Comparison of ENCODE assay signal across 17 mouse cellular contexts in the genomic region with DNA sequence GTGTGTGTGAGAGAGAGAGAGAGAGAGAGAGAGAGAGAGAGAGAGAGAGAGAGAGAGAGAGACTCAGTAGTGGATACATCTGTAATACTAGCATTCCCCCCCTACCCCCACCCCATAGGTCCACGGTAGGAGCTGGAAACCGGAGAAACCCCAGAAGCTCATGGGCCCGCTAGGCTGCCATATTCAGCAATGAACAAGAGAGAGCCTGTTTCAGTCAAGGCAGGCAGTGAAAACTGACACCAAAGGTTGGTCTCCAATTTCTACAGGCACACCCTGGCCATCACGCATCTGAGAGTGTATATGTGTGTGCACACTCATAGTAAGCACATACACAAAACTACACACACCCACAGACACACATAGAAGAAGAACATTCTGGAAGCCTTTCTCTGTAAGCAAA.
"Had no signal": no experiment of that assay in that cellular context is flagged by ENCODE, and none has a peak within 500 bp of the region (broad histone marks: within the 10 kb centered on the region; RNA-seq: fewer than 3 reads in every experiment).

No protein-coding gene starts in this region.

- H3K9ac ChIP-seq: kidney, embryonic 15.5 days; liver, embryonic 15.5 days; neural tube, embryonic 12.5 days; stomach, embryonic 15.5 days had no signal

- ATAC-seq: lung, postnatal 0 days had no signal

- H3K9me3 ChIP-seq: kidney, embryonic 15.5 days; liver, embryonic 15.5 days; midbrain, embryonic 10.5 days; neural tube, embryonic 12.5 days; stomach, embryonic 15.5 days had no signal

- H3K36me3 ChIP-seq: kidney, embryonic 15.5 days; liver, embryonic 15.5 days; midbrain, embryonic 10.5 days; neural tube, embryonic 12.5 days; stomach, embryonic 15.5 days had no signal

- H3K4me1 ChIP-seq: kidney, embryonic 15.5 days; liver, embryonic 15.5 days; stomach, embryonic 15.5 days had no signal

- H3K27ac ChIP-seq: kidney, embryonic 15.5 days; liver, embryonic 15.5 days; midbrain, embryonic 10.5 days; neural tube, embryonic 12.5 days; stomach, embryonic 15.5 days had no signal

- DNase-seq: kidney, adult 2 months; kidney, postnatal 14 days; left cerebral cortex, postnatal 4 days; lung, adult 2 months; lung, postnatal 36 days; midbrain, embryonic 14.5 days; retina, postnatal 1 day; right cerebral cortex, postnatal 4 days; thymus, adult 2 months; thymus, postnatal 25 days had no signal

- H3K4me2 ChIP-seq: kidney, embryonic 15.5 days; liver, embryonic 11.5 days; liver, embryonic 15.5 days; neural tube, embryonic 12.5 days; stomach, embryonic 15.5 days had no signal

- H3K4me3 ChIP-seq: kidney, embryonic 15.5 days; liver, embryonic 15.5 days; midbrain, embryonic 10.5 days; neural tube, embryonic 12.5 days; stomach, embryonic 15.5 days had no signal

- H3K27me3 ChIP-seq: kidney, embryonic 15.5 days; liver, embryonic 15.5 days; neural tube, embryonic 12.5 days; stomach, embryonic 15.5 days had no signal
